Mouse (Mus musculus) left cerebral cortex, adult 18-20 months (tissue): ENCODE results near the gene Odf3. TPM values are rescaled to one million over a fixed set of nuclear protein-coding genes. Genes with fewer than 3 reads are reported as not detected.
"Not testable (repeated sequence)": the region's sequence is repeated elsewhere in the genome, so short reads cannot be mapped to it uniquely, and the experiment has no call there.

Experiments used
- DNase-seq, 2 experiments: peaks; one replicate each; pipeline ENCODE4 v3.0.0; 2021 to 2022; ENCODE audit warnings: low spot score in 2 of 2, mixed read lengths in 1 of 2
- total RNA-seq, 2 experiments: library from RNA; stranded (reverse); gene quantifications; 2 replicates each; pipeline ENCODE4 v1.2.3; 2021

The Odf3 gene
- total RNA-seq, 2 experiments from 2014 or later, result not detected

GRCm38 (mm10) chr7:140880865-140881515, 33.4 kb downstream of the Odf3 start:
- DNase-seq, result no peak

- DNase-seq, result peak; percentile 95 to 97
Observed at GRCm38 (mm10) chr7:140881696-140882468, 34.3 kb downstream of the Odf3 start, which contains the start of the genes Psmd13 and Sirt3. Gene Psmd13 (plus strand): TSS chr7:140881968. Gene Sirt3 (minus strand): TSS chr7:140882309.

GRCm38 (mm10) chr7:140882469-140882803, 34.8 kb downstream of the Odf3 start:
- no peak for DNase-seq

GRCm38 (mm10) chr7:140890636-140891035, 43.0 kb downstream of the Odf3 start:
- DNase-seq, result not testable (repeated sequence)

- no peak for DNase-seq
Observed at GRCm38 (mm10) chr7:140894031-140894430, 46.4 kb downstream of the Odf3 start.

GRCm38 (mm10) chr7:140894611-140895010, 47.0 kb downstream of the Odf3 start:
- DNase-seq, result no peak

- DNase-seq, result no peak
Observed at GRCm38 (mm10) chr7:140897863-140898262, 50.3 kb downstream of the Odf3 start.

- no peak for DNase-seq
Observed at GRCm38 (mm10) chr7:140899121-140899520, 51.5 kb downstream of the Odf3 start.

GRCm38 (mm10) chr7:140900220-140900619, 52.6 kb downstream of the Odf3 start, which contains the start of gene Cox8b:
Gene Cox8b (minus strand): TSS chr7:140900446.
- DNase-seq, result no peak

Other genes with a start within 250 kb of the Odf3 start
- gene Olfr46, start 246.5 kb upstream of the Odf3 start, total RNA-seq, result under 1 TPM; 0.05 to 0.07 TPM
- not detected for gene Olfr61, start 218.8 kb upstream of the Odf3 start, total RNA-seq
- not detected for gene Olfr53, start 201.4 kb upstream of the Odf3 start, total RNA-seq
- under 1 TPM; 0.05 to 0.07 TPM for gene Olfr539, start 187.9 kb upstream of the Odf3 start, total RNA-seq
- gene Olfr45, start 165.9 kb upstream of the Odf3 start, total RNA-seq, result not detected
- not detected for gene Olfr541, start 150.5 kb upstream of the Odf3 start, total RNA-seq
- gene Cyp2e1, start 84.1 kb upstream of the Odf3 start, total RNA-seq, result under 1 TPM in 1 of 2 experiments, not detected in 1; 0.33 TPM
- gene Syce1, start 60.0 kb upstream of the Odf3 start, total RNA-seq, result under 1 TPM in 1 of 2 experiments, not detected in 1; 0.77 TPM
- 10 to 100 TPM; 23.3 to 29.6 TPM for gene Zfp941, start 25.6 kb upstream of the Odf3 start, total RNA-seq
- 1 to 10 TPM; 3.3 to 5.0 TPM for gene Urah, start 12.8 kb upstream of the Odf3 start, total RNA-seq
- not detected for gene Scgb1c1, start 2.3 kb upstream of the Odf3 start, total RNA-seq
- 1 to 10 TPM; 1.2 to 1.7 TPM for gene Gm45785, start 8.5 kb downstream of the Odf3 start, total RNA-seq
- gene Ric8a, start 9.2 kb downstream of the Odf3 start, total RNA-seq, result 10 to 100 TPM; 70.2 to 75.0 TPM
- 10 to 100 TPM; 23.1 to 24.5 TPM for gene Bet1l, start 9.8 kb downstream of the Odf3 start, total RNA-seq
- 100 to 1,000 TPM; 110 to 114 TPM for gene Psmd13, start 34.2 kb downstream of the Odf3 start, total RNA-seq
- gene Sirt3, start 34.5 kb downstream of the Odf3 start, total RNA-seq, result 10 to 100 TPM; 78.0 to 80.3 TPM
- 1 to 10 TPM; 1.6 to 1.7 TPM for gene Cox8b, start 52.6 kb downstream of the Odf3 start, total RNA-seq
- gene Nlrp6, start 73.1 kb downstream of the Odf3 start, total RNA-seq, result under 1 TPM; 0.47 to 0.51 TPM
- 1 to 10 TPM; 4.4 to 6.7 TPM for gene Pgghg, start 93.6 kb downstream of the Odf3 start, total RNA-seq
- not detected for gene Ifitm5, start 102.5 kb downstream of the Odf3 start, total RNA-seq
- gene Gm45717, start 108.1 kb downstream of the Odf3 start, total RNA-seq, result not detected
- 10 to 100 TPM; 13.3 to 16.1 TPM for gene Ifitm2, start 108.2 kb downstream of the Odf3 start, total RNA-seq
- gene Ifitm1, start 119.4 kb downstream of the Odf3 start, total RNA-seq, result 1 to 10 TPM; 2.0 to 3.4 TPM
- gene Ifitm3, start 163.0 kb downstream of the Odf3 start, total RNA-seq, result 10 to 100 TPM; 12.9 to 13.6 TPM
- gene Ifitm6, start 170.1 kb downstream of the Odf3 start, total RNA-seq, result under 1 TPM in 1 of 2 experiments, not detected in 1; 0.61 TPM
- not detected for gene Gm17387, start 181.3 kb downstream of the Odf3 start, total RNA-seq
- 10 to 100 TPM; 85.9 to 86.1 TPM for gene B4galnt4, start 213.3 kb downstream of the Odf3 start, total RNA-seq
- under 1 TPM; 0.26 to 0.33 TPM for gene Pkp3, start 230.4 kb downstream of the Odf3 start, total RNA-seq